Mouse (Mus musculus): ENCODE results near the gene Ddrgk1.
"Not testable (repeated sequence)": the region's sequence is repeated elsewhere in the genome, so short reads cannot be mapped to it uniquely, and the experiment has no call there.

Ddrgk1 gene

GRCm38 (mm10) chr2:130653303-130653702, 11.2 kb downstream of the Ddrgk1 start:
- DNase-seq (ENCODE audit: low read depth, low spot score): no peak

- DNase-seq (ENCODE audit: low read depth, low spot score): not testable (repeated sequence)
Observed at GRCm38 (mm10) chr2:130649028-130649427, 15.4 kb downstream of the Ddrgk1 start.

GRCm38 (mm10) chr2:130645198-130645597, 19.3 kb downstream of the Ddrgk1 start:
- DNase-seq (ENCODE audit: low read depth, low spot score): no peak

GRCm38 (mm10) chr2:130642684-130643369, 21.6 kb downstream of the Ddrgk1 start, which contains the start of gene Lzts3:
Gene Lzts3, minus strand, starts transcription at chr2:130642803.
- DNase-seq (ENCODE audit: low read depth, low spot score): peak; percentile 90

- DNase-seq (ENCODE audit: low read depth, low spot score): peak; percentile 59
Observed at GRCm38 (mm10) chr2:130642197-130642660, 22.2 kb downstream of the Ddrgk1 start.

- no peak for DNase-seq (ENCODE audit: low read depth, low spot score)
Observed at GRCm38 (mm10) chr2:130641351-130642025, 23.0 kb downstream of the Ddrgk1 start.

GRCm38 (mm10) chr2:130639276-130639675, 25.2 kb downstream of the Ddrgk1 start:
- DNase-seq (ENCODE audit: low read depth, low spot score): no peak

- no peak for DNase-seq (ENCODE audit: low read depth, low spot score)
Observed at GRCm38 (mm10) chr2:130638101-130638611, 26.3 kb downstream of the Ddrgk1 start.

GRCm38 (mm10) chr2:130635847-130636246, 28.6 kb downstream of the Ddrgk1 start:
- DNase-seq (ENCODE audit: low read depth, low spot score): peak; percentile 44

- DNase-seq (ENCODE audit: low read depth, low spot score): peak; percentile 43
Observed at GRCm38 (mm10) chr2:130634739-130635411, 29.6 kb downstream of the Ddrgk1 start.

- peak; percentile 13 for DNase-seq (ENCODE audit: low read depth, low spot score)
Observed at GRCm38 (mm10) chr2:130634006-130634738, 30.3 kb downstream of the Ddrgk1 start.

- DNase-seq (ENCODE audit: low read depth, low spot score): no peak
Observed at GRCm38 (mm10) chr2:130632887-130633675, 31.4 kb downstream of the Ddrgk1 start.

- no peak for DNase-seq (ENCODE audit: low read depth, low spot score)
Observed at GRCm38 (mm10) chr2:130632416-130632815, 32.0 kb downstream of the Ddrgk1 start.

GRCm38 (mm10) chr2:130629839-130630203, 34.6 kb downstream of the Ddrgk1 start, which contains the start of the genes Fastkd5 and Ubox5:
Gene Fastkd5, minus strand, starts transcription at chr2:130630027.
Gene Ubox5, minus strand, starts transcription at chr2:130630038.
- DNase-seq (ENCODE audit: low read depth, low spot score): peak; percentile 89

GRCm38 (mm10) chr2:130629080-130629838, 35.2 kb downstream of the Ddrgk1 start:
- DNase-seq (ENCODE audit: low read depth, low spot score): peak; percentile 45

GRCm38 (mm10) chr2:130628424-130628823, 36.0 kb downstream of the Ddrgk1 start:
- DNase-seq (ENCODE audit: low read depth, low spot score): peak; percentile 55

- no peak for DNase-seq (ENCODE audit: low read depth, low spot score)
Observed at GRCm38 (mm10) chr2:130618972-130619371, 45.5 kb downstream of the Ddrgk1 start.

GRCm38 (mm10) chr2:130613091-130613490, 51.4 kb downstream of the Ddrgk1 start:
- DNase-seq (ENCODE audit: low read depth, low spot score): peak; percentile 14

Data from CD4-positive, CD25-positive, alpha-beta regulatory T cell, adult 2 months (primary cell).